Mouse (Mus musculus) left cerebral cortex, adult 11 months (tissue): ENCODE data around the gene Hspb8.
"Not testable (repeated sequence)": the region's sequence is repeated elsewhere in the genome, so short reads cannot be mapped to it uniquely, and the experiment has no call there.

ENCODE experiments used
- DNase-seq: peaks from one replicate; pipeline ENCODE4 v3.0.0; 2022; ENCODE audit warnings: low spot score

Hspb8 gene

DNA sequence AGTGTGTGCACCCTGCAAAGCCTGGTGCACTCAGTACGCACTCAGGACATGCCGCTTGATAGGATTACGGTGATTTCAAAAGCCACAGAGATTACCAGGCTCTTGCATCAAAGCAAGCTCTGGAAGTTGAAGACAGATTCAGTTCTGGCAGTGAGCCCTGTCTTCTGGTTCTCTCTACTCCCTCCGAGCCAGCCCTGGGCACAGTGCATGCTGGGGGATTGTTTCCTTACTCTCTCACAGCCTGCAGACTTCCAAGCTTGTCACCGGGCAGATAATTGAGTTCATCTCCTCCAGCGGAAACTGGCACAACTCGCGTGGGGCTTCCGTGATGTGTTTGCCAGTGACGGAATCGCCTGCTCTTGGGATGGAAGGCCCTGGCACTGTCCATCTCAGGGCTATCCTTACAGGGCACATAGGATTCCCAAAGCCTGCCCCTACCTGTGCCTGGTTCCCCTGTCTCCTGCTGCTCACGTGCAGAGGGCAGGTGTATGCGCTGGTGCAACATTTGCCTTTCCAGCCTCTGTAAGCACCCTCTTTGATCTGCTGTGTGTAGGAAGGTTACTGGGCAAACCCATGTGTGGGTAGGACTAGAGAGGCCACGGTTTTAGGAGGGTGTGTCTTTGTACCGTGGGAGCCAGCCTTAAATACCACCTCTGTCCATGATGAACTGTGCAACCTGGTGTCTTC is 32.7 kb downstream of the Hspb8 start:
- no peak for DNase-seq

DNA sequence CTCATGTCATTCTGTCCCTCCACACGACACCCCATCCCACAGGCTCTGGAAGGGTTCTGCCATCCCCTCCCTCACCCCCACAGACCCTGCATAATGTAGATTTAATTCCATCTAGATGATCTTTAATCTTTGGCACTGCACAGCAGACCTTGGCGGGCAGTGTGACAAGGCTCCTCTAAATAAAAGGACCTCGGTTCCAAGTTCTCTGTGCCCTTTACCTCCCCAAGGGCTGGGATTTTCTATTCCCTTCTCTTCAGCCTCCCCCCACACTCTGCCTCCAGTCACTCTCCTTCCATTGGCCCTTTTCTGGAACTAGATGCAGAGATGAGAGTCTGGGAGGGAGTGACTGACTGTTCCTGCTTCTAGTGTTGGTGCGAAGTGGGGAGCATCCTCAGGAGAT is 33.3 kb downstream of the Hspb8 start:
- DNase-seq: no peak

DNA sequence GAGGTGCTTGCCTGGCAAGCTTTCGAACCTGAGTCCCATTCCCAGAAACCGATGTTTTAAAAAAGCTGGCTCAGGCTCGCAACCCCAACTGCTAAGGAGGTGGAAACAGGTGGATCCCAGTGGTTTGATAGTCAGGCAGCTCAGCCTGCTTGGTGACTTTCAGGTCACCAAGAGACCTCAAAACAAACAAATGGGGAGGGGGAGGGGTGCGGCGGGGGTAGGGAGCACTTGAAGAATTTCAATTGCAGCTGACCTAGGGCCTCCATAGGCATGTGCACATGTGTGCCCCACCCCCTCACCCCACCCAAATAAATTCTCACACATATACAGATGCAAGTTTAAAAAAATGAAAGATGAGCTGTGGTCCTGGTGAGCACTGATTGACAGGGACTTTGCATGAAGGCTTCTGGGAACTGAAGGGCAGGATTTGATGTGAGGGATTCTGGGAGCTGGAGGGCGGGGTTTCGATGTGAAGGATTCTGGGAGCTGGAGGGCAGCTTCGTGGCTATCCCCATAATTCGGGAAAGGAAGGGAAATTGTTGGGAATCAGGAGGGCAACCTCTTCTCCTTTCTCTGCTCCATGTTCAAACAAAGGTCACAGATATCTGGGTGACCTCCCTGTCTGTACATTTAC is 35.2 kb downstream of the Hspb8 start:
- no peak for DNase-seq

DNA sequence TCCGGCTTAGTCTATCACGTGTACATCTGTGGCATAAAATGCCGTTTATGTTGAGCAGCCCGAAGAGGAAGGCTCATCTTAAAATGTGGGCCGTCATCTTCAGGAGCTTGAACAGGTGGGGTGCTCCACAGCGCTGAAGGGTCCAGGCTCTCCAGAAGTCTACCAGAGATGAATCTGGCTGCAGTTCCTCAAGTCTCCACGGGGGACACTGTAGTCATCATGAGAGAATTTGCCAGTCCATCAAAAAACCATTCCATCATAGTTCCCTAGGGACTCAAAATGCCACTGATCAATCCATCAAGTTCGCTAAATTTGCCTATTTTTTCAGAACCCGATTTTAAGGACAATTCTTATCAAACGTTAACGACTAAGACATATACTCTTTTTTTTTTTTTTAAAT is 36.6 kb downstream of the Hspb8 start:
- DNase-seq: peak; percentile 36

DNA sequence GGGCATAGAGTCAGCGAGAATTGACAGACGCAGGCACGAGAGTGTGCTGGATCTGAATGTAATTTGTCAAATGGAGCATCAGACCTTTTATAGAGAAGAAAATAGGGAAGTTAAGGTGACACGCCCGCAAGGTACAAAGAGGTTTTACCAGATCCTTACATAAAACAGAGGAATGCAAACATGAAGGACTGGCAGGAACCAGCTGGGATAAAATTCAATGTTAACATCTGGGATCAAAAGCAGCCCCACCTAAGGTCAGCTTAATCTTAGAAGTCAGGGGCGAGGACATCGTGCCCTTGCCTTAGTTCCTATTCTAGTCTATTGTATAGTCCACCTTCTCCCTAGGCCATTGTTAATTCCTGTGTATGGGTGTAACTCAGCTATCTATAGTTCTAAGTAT is 40.0 kb downstream of the Hspb8 start:
- not testable (repeated sequence) for DNase-seq

DNA sequence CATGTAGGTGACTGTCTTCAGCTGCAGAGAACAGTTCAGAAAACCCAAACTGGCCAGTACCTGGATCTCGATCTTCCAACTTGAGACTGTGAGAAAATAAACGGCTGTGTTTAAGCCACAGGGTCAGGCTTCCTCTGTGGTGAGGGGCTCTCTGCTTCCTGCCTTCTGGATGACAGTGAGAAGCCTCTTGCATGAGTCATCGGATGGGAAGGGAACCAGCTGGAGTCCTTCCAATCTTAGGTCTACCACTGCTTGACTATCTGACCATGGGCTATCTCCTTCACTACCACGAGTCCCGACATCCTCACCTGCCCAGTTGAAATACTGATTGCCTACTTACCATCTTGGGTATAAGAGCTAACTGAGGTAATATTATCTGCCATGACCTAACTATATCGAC is 40.9 kb downstream of the Hspb8 start:
- DNase-seq: no peak

DNA sequence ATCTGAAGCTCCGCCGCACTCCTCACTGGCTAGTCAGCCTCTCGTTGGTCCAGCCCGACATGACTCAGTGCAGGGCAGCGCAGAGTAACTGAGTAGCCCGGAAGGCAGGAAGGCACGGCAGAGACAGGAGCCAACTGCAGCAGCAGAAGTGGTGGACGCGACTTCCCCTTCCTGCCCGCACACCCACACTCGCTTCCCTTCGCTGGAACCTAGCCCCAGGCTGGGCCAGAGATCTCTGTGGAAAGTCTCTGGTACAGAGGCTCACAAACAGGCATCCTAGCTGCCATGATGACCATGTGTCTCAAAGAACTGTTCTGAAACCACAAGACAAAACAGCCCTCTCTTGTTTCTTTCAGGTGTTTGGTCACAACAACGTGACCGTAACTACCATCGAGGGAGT is 41.4 kb downstream of the Hspb8 start:
- DNase-seq: no peak

DNA sequence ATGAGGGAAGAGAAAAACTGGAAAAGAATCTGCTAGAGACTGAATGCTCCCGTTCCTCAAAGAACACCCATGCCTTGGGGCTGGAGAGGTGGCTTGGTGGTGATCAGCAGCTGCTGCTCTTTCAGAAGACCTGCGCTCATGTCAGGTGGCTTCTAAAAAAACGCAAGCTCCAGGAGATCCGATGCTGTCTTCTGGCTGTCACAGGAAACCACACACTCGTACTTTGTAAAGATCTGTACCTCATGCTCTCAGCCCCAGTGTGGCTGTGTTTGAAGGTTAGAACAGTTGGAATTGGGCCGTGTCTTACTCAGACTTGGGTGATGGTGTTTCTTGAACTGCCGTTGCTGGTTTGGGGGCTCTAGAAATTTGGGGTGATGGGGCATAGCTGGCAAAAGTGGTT is 42.3 kb downstream of the Hspb8 start:
- no peak for DNase-seq

DNA sequence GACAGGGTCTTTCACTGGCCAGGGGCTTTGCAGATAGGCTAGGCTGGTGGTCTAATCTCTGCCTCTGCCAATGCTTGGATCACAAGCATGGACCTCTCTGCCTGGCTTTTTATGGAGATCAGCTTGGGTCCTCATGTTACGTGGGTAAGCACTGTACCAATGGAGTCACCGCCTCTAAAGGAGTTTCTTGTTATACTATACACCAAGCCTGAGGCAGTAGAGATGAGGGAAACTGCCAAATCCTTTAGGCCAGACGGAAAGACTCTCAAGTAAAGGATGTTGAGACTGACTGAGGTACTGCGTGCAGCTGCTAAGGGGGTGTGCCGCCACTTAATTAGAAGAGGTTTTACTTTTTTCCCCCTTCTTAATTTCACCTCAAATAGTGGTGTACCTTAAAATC is 43.8 kb downstream of the Hspb8 start:
- DNase-seq: no peak

DNA sequence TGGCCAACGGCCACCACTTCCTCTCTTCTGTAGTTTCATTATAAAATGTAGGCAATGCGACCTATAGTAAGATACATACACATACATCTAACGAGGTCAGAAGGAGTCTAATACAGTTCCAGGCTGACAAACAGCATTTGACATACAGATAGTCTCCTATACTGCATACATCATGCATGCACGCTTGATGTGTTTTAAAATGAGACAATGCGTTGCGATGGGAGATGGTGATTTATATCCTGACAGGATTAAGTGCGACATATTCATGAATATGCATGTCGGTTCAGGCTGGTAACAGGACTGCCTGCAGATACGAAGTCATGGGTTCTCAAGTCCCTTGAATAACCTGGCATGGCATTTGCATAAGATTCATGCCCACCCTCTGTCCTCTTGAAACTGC is 54.7 kb downstream of the Hspb8 start:
- no peak for DNase-seq

DNA sequence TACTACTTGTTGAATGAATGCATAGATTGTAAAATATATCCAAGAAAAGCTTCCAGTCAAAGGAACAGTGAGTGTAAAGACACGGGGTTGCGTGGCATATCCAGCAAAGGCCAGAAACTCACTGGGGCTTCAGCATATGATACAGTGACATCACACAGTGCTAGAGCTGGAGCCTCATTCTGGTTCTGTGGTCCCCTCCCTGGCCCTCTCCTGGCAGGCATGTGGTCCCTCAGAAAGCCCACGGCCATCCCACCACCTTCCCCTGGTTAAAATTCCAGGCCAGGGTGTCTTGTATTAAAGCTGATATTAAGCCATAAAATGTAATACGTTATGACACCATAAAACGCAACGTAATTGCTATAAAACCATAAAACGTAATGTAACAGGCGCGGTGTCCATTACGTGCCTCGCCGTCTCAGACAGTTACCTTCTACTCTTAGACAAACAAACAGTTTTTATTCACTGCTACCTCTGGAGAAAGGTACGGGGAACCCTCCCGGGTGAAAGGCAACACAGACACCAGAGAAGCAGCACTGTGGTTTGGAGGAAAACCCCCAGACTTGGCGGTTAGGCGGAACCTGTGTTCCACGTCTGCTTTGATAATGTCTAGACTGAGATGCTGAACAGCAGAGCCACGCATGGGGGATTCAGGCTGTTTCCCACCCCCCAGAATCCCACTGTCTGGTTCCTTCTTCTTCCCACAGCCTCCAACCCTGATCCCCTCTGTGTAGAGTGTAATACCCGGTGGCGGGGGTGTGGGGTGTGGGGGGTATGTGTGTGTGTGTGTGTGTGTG is 55.6 kb downstream of the Hspb8 start:
- DNase-seq: no peak

DNA sequence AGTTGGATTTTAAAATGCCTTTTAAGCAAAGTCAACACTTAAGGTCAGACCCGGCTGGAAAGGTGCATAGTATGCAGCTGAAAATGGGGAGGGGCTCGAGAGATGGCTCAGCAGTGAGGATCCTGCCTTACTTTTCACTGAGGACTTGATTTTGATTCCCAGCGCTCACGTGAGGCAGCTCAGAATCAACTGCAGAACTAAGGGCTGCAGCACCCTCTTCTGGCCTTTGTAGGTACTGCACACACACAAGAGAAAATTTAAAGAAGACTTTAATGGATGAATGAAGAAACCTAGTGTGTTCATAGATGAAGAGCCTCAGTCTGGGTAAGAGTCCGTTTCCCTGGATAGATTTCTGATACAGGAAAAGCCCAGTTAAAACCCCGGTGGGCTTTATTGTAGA is 61.3 kb downstream of the Hspb8 start:
- no peak for DNase-seq

DNA sequence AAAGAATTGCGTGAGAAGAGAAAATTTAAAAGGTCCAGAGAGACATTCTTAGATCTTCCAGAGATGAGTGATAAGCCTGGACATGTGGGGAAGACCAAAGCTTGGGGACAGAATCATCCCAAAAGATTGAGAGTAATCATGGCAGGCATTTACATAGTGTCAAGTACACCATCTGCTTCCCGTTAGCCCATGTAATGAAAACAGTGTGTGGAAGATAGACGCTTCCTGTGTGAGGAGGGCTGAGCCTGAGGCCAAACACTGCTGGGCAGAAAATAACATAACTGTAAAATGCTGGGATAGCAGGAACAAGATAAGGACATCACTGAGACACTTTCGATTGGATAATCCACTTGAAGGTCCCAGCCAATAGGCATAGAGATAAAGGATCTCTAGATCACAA is 61.9 kb downstream of the Hspb8 start:
- DNase-seq: no peak
